Mouse (Mus musculus) thymus, postnatal 25 days (tissue): ENCODE measurements around the gene Sh3gl1.

Experiments
- DNase-seq: peaks from one replicate; pipeline ENCODE4 v3.0.0; 2022

Gene Sh3gl1

GRCm38 (mm10) chr17:56039345-56039744, 2.9 kb upstream of the Sh3gl1 start:
- no peak for DNase-seq

- DNase-seq = no peak
Observed at GRCm38 (mm10) chr17:56038583-56039261, 2.3 kb upstream of the Sh3gl1 start.

GRCm38 (mm10) chr17:56036901-56037287, 459 bp upstream of the Sh3gl1 start:
- DNase-seq = no peak

- no peak for DNase-seq
Observed at GRCm38 (mm10) chr17:56035216-56035615, 1.2 kb downstream of the Sh3gl1 start.

GRCm38 (mm10) chr17:56034726-56035100, 1.7 kb downstream of the Sh3gl1 start:
- DNase-seq = no peak

- DNase-seq = no peak
Observed at GRCm38 (mm10) chr17:56034040-56034725, 2.3 kb downstream of the Sh3gl1 start.

GRCm38 (mm10) chr17:56032831-56033230, 3.6 kb downstream of the Sh3gl1 start:
- DNase-seq = peak; percentile 67

GRCm38 (mm10) chr17:56032127-56032733, 4.2 kb downstream of the Sh3gl1 start:
- no peak for DNase-seq

GRCm38 (mm10) chr17:56031431-56031830, 5.0 kb downstream of the Sh3gl1 start:
- DNase-seq = no peak

GRCm38 (mm10) chr17:56030919-56031318, 5.5 kb downstream of the Sh3gl1 start:
- peak; percentile 46 for DNase-seq

GRCm38 (mm10) chr17:56030238-56030870, 6.1 kb downstream of the Sh3gl1 start:
- DNase-seq = no peak

GRCm38 (mm10) chr17:56027801-56028441, 8.5 kb downstream of the Sh3gl1 start:
- DNase-seq = no peak

- DNase-seq = no peak
Observed at GRCm38 (mm10) chr17:56026881-56027280, 9.6 kb downstream of the Sh3gl1 start.

- DNase-seq = no peak
Observed at GRCm38 (mm10) chr17:56026303-56026702, 10.1 kb downstream of the Sh3gl1 start.

GRCm38 (mm10) chr17:56024931-56025330, 11.5 kb downstream of the Sh3gl1 start:
- DNase-seq = no peak

GRCm38 (mm10) chr17:56024476-56024875, 12.0 kb downstream of the Sh3gl1 start:
- DNase-seq = no peak

GRCm38 (mm10) chr17:56023386-56023785, 13.0 kb downstream of the Sh3gl1 start:
- no peak for DNase-seq

GRCm38 (mm10) chr17:56022989-56023290, 13.5 kb downstream of the Sh3gl1 start:
- no peak for DNase-seq

- no peak for DNase-seq
Observed at GRCm38 (mm10) chr17:56022131-56022988, 14.1 kb downstream of the Sh3gl1 start.

GRCm38 (mm10) chr17:56021161-56021910, 15.1 kb downstream of the Sh3gl1 start:
- peak; percentile 82 for DNase-seq

- no peak for DNase-seq
Observed at GRCm38 (mm10) chr17:56020400-56021084, 15.9 kb downstream of the Sh3gl1 start.
